Mouse (Mus musculus): ENCODE measurements around the gene Cd151.

DNA sequence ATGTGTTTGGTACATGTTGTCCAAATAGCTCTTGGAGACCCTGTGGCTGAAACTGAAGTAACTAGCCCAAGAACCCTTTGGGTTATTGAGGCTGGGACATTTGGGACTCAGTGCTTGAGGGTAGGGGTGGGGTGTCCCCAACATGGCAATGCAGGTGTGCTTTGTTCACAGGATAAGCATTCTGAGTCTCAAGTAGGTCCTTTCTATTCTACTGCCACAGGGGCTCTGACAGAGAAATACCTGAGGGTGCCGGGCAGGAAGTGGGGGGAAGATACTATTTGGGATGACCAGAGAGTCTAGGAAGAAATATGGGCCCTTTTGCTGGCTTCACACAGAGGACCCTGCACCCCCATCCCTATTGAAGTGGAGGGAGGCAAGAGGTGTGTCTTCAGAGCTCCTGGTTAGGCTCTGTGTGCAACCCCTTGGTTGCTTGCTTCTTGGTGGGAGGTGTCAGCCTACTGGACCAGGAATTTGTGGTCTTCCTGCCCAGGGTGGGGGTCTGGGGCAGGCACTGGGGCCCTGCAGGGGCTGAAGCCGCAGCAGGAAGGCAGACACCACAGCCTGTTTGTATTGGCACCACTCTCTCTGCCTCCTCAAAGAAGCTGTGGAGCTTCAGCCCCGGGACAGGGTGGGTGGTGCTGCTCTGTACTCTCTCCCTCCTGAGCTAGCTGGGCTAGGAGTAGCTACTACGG is 10.5 kb downstream of the Cd151 start:
- TF ChIP-seq CTCF (IDR thresholded peaks at IDR 0.05) = no peak
- TF ChIP-seq POLR2A (IDR thresholded peaks at IDR 0.05; ENCODE audit: insufficient read depth, low read depth, low read length) = no peak

All from heart, adult 2 months (tissue).